Mouse (Mus musculus) hindbrain, embryonic 12.5 days (tissue): ENCODE results near the gene Tmtc1. TPM values are rescaled to one million over a fixed set of nuclear protein-coding genes. Genes with fewer than 3 reads are reported as not detected.

Experiments
- ATAC-seq: fragments of 200-750 bp; cut with Nextera tagmentation; 2 replicates; pipeline ENCODE4 v1.8.0; 2017; ENCODE audit warnings: moderate TSS enrichment; ENCODE audit not compliant: low FRiP score
- H3K27ac ChIP-seq: fragments of 300-500 bp; sonication (generic); 2 replicates; pipeline ENCODE4 v1.5.1; 2016; ENCODE audit warnings: mild to moderate bottlenecking
- H3K27me3 ChIP-seq: fragments of 300-500 bp; sonication (generic); 2 replicates; pipeline ENCODE4 v1.6.1; 2016; ENCODE audit warnings: mild to moderate bottlenecking
- H3K36me3 ChIP-seq: fragments of 300-500 bp; sonication (generic); 2 replicates; pipeline ENCODE4 v1.6.1; 2016; ENCODE audit warnings: mild to moderate bottlenecking
- H3K4me1 ChIP-seq: fragments of 300-500 bp; sonication (generic); 2 replicates; pipeline ENCODE4 v1.6.1; 2016
- H3K4me2 ChIP-seq: fragments of 300-500 bp; sonication (generic); replicated peaks from 2 replicates; pipeline ENCODE4 v1.6.1; 2016; ENCODE audit warnings: mild to moderate bottlenecking
- H3K4me3 ChIP-seq: fragments of 300-500 bp; sonication (generic); 2 replicates; pipeline ENCODE4 v1.5.1; 2016; ENCODE audit warnings: mild to moderate bottlenecking
- H3K9ac ChIP-seq: fragments of 300-500 bp; sonication (generic); 2 replicates; pipeline ENCODE4 v1.6.1; 2016; ENCODE audit warnings: mild to moderate bottlenecking, moderate library complexity
- H3K9me3 ChIP-seq: fragments of 300-500 bp; sonication (generic); replicated peaks from 2 replicates; pipeline ENCODE4 v1.6.1; 2016; ENCODE audit warnings: mild to moderate bottlenecking
- WGBS: fragments of 180-500 bp; shearing (Covaris S2); methylation state at CpG from one replicate; pipeline ENCODE4 v1.1.7; 2016; 5-methylcytosine and 5-hydroxymethylcytosine counted together
- polyA plus RNA-seq: library from polyadenylated mRNA; unstranded; fragments of >200 nt; fragmentation: Nextera tagmentation; extraction: Ambion mirVana; gene quantifications from 2 replicates; pipeline ENCODE4 v1.2.1, GENCODE M21; 2016

Gene Tmtc1
- polyA plus RNA-seq, 1 experiment from 2014 or later = 2.0 TPM

DNA sequence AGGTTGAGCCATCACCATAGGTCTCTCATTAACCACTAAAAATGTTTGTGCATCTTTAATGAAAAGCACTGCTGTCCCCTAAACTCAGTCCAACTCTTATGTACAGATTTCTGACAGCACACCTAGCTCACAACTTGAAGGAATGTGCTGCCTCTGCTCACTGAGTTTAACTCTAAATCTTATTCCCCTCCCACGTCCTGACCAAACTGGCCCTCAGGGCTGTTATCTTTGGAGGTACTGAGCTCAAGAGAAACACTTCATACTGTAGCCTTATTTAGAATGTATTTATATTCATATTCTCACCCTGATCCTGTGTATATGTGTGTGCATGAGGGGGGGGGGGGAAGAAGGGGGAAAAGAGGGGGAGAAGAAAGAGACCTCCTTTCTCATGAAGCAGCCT is 236.7 kb downstream of the Tmtc1 start:
- Histone ChIP-seq H3K9ac (no peak overlapping the region), H3K4me2 (no peak overlapping the region), H3K27me3 (no peaks in the 10 kb centered on the region), H3K36me3 (peaks cover 26% of the 10 kb centered on the region), H3K9me3 (no peaks in the 10 kb centered on the region), H3K4me3 (no peak overlapping the region), H3K4me1 (peaks cover 7% of the 10 kb centered on the region; the same call in 1 of the 2 replicates), H3K27ac (no peak overlapping the region)
- 90% methylated on average over 1 of the region's 1 CpGs for WGBS
- ATAC-seq = no peak

DNA sequence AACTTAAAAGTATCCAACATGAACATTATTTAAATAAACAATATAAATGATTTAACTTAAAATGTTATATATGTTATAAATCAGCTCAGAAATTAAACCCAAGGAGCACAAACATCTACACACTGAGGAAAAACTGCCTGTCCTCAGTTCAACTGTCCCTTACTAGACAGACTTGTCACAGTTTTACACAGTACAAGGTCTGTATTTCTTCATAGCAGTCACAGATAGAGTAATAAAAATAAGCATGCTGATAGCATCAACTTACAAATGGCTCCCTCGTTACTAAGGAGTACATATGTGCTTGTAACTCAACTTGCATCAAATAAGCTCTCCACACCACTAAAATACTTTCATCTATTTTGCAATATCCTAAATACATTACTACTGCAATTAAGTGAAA is 239.1 kb downstream of the Tmtc1 start:
- no peak for ATAC-seq
- H3K27ac ChIP-seq = no peak overlapping the region
- 95% methylated on average over 1 of the region's 1 CpGs for WGBS
- no peaks in the 10 kb centered on the region for H3K4me1 ChIP-seq
- H3K4me2 ChIP-seq = no peak overlapping the region
- no peak overlapping the region for H3K4me3 ChIP-seq
- H3K27me3 ChIP-seq = no peaks in the 10 kb centered on the region
- no peaks in the 10 kb centered on the region for H3K9me3 ChIP-seq
- H3K9ac ChIP-seq = no peak overlapping the region
- H3K36me3 ChIP-seq = peaks cover 41% of the 10 kb centered on the region

- no peak overlapping the region for H3K27ac ChIP-seq
- no peaks in the 10 kb centered on the region for H3K4me1 ChIP-seq
- WGBS = 92% methylated on average over 3 of the region's 3 CpGs
- H3K27me3 ChIP-seq = no peaks in the 10 kb centered on the region
- ATAC-seq = no peak
- H3K36me3 ChIP-seq = peaks cover 58% of the 10 kb centered on the region
- no peaks in the 10 kb centered on the region for H3K9me3 ChIP-seq
- H3K4me3 ChIP-seq = no peak overlapping the region
- H3K9ac ChIP-seq = no peak overlapping the region
- H3K4me2 ChIP-seq = no peak overlapping the region
Observed at GRCm38 (mm10) chr6:148199729-148200128, 244.5 kb downstream of the Tmtc1 start.

- Histone ChIP-seq H3K4me2 (no peak overlapping the region), H3K9ac (no peak overlapping the region), H3K36me3 (peaks cover 62% of the 10 kb centered on the region), H3K4me1 (no peaks in the 10 kb centered on the region), H3K9me3 (no peaks in the 10 kb centered on the region), H3K27ac (no peak overlapping the region), H3K27me3 (no peaks in the 10 kb centered on the region), H3K4me3 (no peak overlapping the region)
- ATAC-seq = no peak
- WGBS = 96% methylated on average over 2 of the region's 2 CpGs
Observed at GRCm38 (mm10) chr6:148199177-148199576, 245.0 kb downstream of the Tmtc1 start.

DNA sequence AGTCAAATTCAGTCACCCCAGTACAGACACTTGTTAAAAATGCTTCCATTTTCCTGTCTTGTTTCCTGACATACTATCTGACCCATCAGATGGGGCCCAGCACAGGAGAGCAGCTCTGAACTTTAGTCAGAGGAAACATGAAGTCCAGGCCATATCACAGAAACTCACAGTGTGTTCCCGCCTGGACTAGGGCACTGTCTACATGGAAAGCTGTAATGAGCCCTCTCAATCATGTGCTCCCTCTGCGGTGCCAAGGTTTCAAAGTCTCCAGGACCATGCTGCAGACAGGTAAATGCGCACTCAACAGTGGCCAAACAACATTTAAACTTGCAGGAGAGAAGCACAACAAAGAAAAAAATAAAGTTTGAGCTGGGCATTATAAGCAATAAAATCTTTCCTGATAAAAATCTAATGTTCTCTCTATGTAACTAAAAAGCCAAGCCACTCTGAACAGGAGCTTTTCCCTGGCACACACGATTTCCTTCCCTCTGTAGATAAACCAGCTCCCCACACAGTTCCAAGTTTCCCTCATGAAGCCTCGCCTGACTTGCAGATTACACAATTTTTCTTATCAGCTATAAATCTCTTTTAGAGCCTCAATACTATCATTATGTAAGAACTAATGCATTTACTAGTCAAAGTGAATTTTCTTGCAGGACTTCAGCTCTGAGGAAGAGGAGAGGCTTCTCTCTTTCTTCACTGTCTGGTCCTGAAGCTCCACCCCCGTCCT is 250.1 kb downstream of the Tmtc1 start:
- ATAC-seq = no peak
- Histone ChIP-seq H3K4me3 (no peak overlapping the region), H3K4me1 (no peaks in the 10 kb centered on the region), H3K27me3 (no peaks in the 10 kb centered on the region), H3K9me3 (no peaks in the 10 kb centered on the region), H3K27ac (no peak overlapping the region), H3K9ac (no peak overlapping the region), H3K36me3 (peaks cover 52% of the 10 kb centered on the region), H3K4me2 (no peak overlapping the region)
- 91% methylated on average over 6 of the region's 6 CpGs for WGBS

GRCm38 (mm10) chr6:148185694-148186093 is 258.5 kb downstream of the Tmtc1 start:
- no peaks in the 10 kb centered on the region for H3K9me3 ChIP-seq
- 94% methylated on average over 1 of the region's 1 CpGs for WGBS
- H3K4me2 ChIP-seq = no peak overlapping the region
- H3K9ac ChIP-seq = no peak overlapping the region
- H3K27me3 ChIP-seq = no peaks in the 10 kb centered on the region
- ATAC-seq = no peak
- H3K4me1 ChIP-seq = no peaks in the 10 kb centered on the region
- no peak overlapping the region for H3K4me3 ChIP-seq
- no peak overlapping the region for H3K27ac ChIP-seq
- H3K36me3 ChIP-seq = peaks cover 75% of the 10 kb centered on the region

Other genes starting within 250 kb of the Tmtc1 start
- gene Ergic2, start 232.0 kb downstream of the Tmtc1 start, polyA plus RNA-seq = 220 and 242 TPM in 2 replicates